Mouse (Mus musculus) CH12F3 (cell line): ENCODE measurements around the gene Orc3.

Experiments
- in situ Hi-C: fragments of 300-500 bp; cut with MboI; formaldehyde crosslinking; loops from 2 replicates; pipeline ENCODE4 v1.14.3; 2020; ENCODE audit warnings: low sequenced_read_pairs

Orc3 gene

DNA sequence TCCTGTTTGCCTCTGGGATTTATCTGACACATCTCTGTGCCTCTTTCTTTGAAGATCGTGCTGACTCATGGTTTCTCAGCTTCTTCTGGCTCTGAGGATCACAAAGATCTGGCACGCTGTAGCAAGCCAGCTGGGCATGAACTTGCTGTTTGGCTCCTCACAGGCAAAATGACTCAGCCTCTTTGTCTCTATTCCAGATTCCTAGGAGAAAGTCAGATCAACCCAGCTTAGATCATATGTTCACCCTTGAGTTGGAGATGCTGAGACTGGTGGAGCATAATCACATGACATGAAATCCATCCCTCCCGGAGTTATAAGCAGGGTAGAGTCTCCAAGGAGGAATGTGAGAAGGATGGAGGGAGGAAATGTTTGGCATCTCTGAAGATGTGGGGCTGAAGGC lies 91.9 kb downstream of the Orc3 start:
- in situ Hi-C loops, result no loop called here
